Mouse (Mus musculus) lung, embryonic 16.5 days (tissue): Measurements from ENCODE around the gene Sqor. TPM values are rescaled to one million over a fixed set of nuclear protein-coding genes. Genes with fewer than 3 reads are reported as not detected.

ENCODE experiments used
- ATAC-seq: fragments of 200-750 bp; cut with Nextera tagmentation; 2 replicates; pipeline ENCODE4 v1.8.0; 2017; ENCODE audit warnings: low read depth, mild to moderate bottlenecking, moderate library complexity
- H3K27ac ChIP-seq: fragments of 300-500 bp; sonication (generic); 2 replicates; pipeline ENCODE4 v1.5.1; 2014; ENCODE audit warnings: mild to moderate bottlenecking, control low read depth, low read length
- H3K27me3 ChIP-seq: fragments of 300-500 bp; sonication (generic); 2 replicates; pipeline ENCODE4 v1.6.1; 2014; ENCODE audit warnings: low read depth, low read length, mixed read lengths; ENCODE audit not compliant: control insufficient read depth, insufficient read depth
- H3K36me3 ChIP-seq: fragments of 300-500 bp; sonication (generic); 2 replicates; pipeline ENCODE4 v1.6.1; 2014; ENCODE audit warnings: low read length; ENCODE audit not compliant: control insufficient read depth, insufficient read depth
- H3K4me1 ChIP-seq: fragments of 300-500 bp; sonication (generic); replicated peaks from 2 replicates; pipeline ENCODE4 v1.6.1; 2014; ENCODE audit warnings: low read length, mixed read lengths; ENCODE audit not compliant: control insufficient read depth, insufficient read depth
- H3K4me2 ChIP-seq: fragments of 300-500 bp; sonication (generic); 2 replicates; pipeline ENCODE4 v1.6.1; 2014; ENCODE audit warnings: low read depth, low read length, control low read depth
- H3K4me3 ChIP-seq: fragments of 300-500 bp; sonication (generic); 2 replicates; pipeline ENCODE4 v1.5.1; 2014; ENCODE audit warnings: mild to moderate bottlenecking, low read length, control low read depth
- H3K9ac ChIP-seq: fragments of 300-500 bp; sonication (generic); 2 replicates; pipeline ENCODE4 v1.6.1; 2014; ENCODE audit warnings: low read length, control low read depth
- H3K9me3 ChIP-seq: fragments of 300-500 bp; sonication (generic); 2 replicates; pipeline ENCODE4 v1.6.1; 2016; ENCODE audit warnings: low read length; ENCODE audit not compliant: control insufficient read depth
- WGBS: fragments of 180-500 bp; shearing (Covaris S2); extraction: QIAGEN DNeasy Blood & Tissue Kit; methylation state at CpG from one replicate; pipeline ENCODE4 v1.1.7; 2014; 5-methylcytosine and 5-hydroxymethylcytosine counted together
- polyA plus RNA-seq: library from polyadenylated mRNA; unstranded; fragments of >200 nt; fragmentation: Nextera tagmentation; extraction: Ambion mirVana; gene quantifications from 2 replicates; pipeline ENCODE4 v1.2.1, GENCODE M21; 2015

The Sqor gene
- polyA plus RNA-seq, 1 experiment from 2014 or later = 11.3 TPM

DNA sequence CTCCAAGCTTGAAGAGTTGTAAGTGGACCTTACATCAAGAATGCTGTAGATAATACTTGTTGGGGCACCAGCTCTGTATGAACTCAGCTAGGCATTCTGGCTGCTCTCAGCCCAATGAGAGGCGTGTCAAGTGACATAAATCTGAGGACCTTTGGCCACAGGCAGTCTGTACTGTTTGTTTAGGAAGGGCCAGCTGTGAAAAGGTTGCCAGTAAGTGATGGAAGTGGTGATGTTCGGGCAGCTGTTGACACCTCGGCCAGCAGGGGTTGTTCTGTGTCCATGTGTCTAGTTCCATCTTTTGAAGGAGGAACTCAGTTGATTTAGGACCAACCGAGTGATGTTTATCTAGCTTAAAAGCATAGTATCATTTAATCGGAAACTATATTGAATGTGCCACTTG is 14.9 kb downstream of the Sqor start:
- no peak for ATAC-seq
- Histone ChIP-seq H3K9ac (no peak overlapping the region), H3K9me3 (no peaks in the 10 kb centered on the region), H3K36me3 (no peaks in the 10 kb centered on the region), H3K27me3 (no peaks in the 10 kb centered on the region), H3K4me2 (no peak overlapping the region), H3K4me1 (peaks cover 2% of the 10 kb centered on the region; the same call in 1 of the 2 replicates), H3K4me3 (no peak overlapping the region), H3K27ac (no peak overlapping the region)
- 29% methylated on average over 5 of the region's 5 CpGs for WGBS

DNA sequence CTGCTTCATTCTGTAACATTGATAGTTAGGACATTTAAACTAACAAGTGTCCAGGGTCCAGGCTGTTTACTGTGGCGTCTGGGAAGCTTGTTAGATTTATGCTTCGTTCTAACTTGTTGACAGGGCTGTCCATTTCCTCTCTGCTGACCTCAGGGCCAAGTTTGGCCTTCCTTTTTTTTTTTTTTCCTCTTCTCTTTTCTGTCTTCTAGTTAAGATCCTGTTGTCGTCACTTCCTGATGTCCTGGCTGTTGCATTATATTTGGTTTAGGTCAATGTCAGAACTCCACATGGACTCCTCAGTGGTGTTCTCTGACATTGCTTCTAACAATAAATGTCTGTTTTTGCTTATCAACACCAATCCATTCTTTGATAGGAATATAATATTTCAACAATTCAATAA is 15.4 kb downstream of the Sqor start:
- no peak overlapping the region for H3K4me2 ChIP-seq
- WGBS = 38% methylated on average over 3 of the region's 3 CpGs
- H3K9ac ChIP-seq = no peak overlapping the region
- no peaks in the 10 kb centered on the region for H3K9me3 ChIP-seq
- no peaks in the 10 kb centered on the region for H3K27me3 ChIP-seq
- no peak overlapping the region for H3K4me3 ChIP-seq
- H3K27ac ChIP-seq = no peak overlapping the region
- no peaks in the 10 kb centered on the region for H3K36me3 ChIP-seq
- peaks cover 2% of the 10 kb centered on the region; the same call in 1 of the 2 replicates for H3K4me1 ChIP-seq
- no peak for ATAC-seq

GRCm38 (mm10) chr2:122781590-122782356 is 16.7 kb downstream of the Sqor start:
- WGBS = 57% methylated on average over 8 of the region's 8 CpGs
- Histone ChIP-seq H3K4me2 (no peak overlapping the region), H3K9me3 (no peaks in the 10 kb centered on the region), H3K36me3 (no peaks in the 10 kb centered on the region), H3K27me3 (no peaks in the 10 kb centered on the region), H3K4me1 (peaks cover 2% of the 10 kb centered on the region; the same call in 1 of the 2 replicates), H3K27ac (peak overlapping the region; percentile 52; the same call in 1 of the 2 replicates), H3K9ac (no peak overlapping the region), H3K4me3 (no peak overlapping the region)
- ATAC-seq = peak; percentile 74

DNA sequence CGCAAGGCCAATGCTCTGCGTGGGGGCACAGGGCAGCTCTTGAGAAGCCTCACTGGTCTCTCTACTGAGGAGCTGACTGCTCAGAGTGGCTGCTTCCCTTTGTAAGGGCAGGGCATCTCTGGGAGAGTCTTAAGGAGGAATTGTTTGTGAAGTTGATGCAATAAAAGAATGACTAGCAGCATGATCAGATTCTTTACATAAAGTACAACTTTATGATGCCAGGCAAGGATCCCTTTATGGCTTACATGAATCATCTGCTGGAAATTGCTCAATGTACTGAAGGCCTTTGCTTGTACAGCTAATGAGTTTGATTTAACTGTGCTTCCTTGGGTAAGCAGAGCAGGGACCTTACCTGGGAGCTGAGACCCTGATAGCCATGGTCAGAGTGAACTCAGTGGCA is 18.7 kb downstream of the Sqor start:
- no peak overlapping the region for H3K9ac ChIP-seq
- H3K9me3 ChIP-seq = no peaks in the 10 kb centered on the region
- H3K27me3 ChIP-seq = no peaks in the 10 kb centered on the region
- H3K4me2 ChIP-seq = no peak overlapping the region
- WGBS = 84% methylated on average over 2 of the region's 2 CpGs
- no peak overlapping the region for H3K27ac ChIP-seq
- H3K4me3 ChIP-seq = no peak overlapping the region
- no peaks in the 10 kb centered on the region for H3K36me3 ChIP-seq
- H3K4me1 ChIP-seq = peaks cover 2% of the 10 kb centered on the region; the same call in 1 of the 2 replicates
- ATAC-seq = no peak

DNA sequence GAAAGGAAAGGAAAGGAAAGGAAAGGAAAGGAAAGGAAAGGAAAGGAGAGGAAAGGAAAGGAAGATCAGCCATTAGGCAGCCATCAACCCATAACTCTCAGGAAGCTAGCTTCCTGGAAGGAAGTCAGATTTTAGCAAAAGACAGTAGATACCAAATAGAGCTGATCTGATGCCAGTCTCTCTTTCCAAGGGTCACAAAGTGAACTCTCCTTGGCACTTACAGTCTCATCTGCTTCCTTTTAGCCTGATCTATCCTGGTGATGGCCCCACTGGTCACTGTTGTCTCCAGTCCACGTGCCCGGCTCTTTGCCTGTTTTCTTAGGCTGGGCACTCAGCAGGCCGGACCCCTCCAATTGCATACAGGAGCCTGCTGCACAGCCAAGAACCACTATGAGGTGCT is 19.7 kb downstream of the Sqor start:
- Histone ChIP-seq H3K4me1 (peaks cover 2% of the 10 kb centered on the region; the same call in 1 of the 2 replicates), H3K27me3 (no peaks in the 10 kb centered on the region), H3K36me3 (no peaks in the 10 kb centered on the region), H3K9me3 (no peaks in the 10 kb centered on the region), H3K9ac (no peak overlapping the region), H3K27ac (no peak overlapping the region), H3K4me3 (no peak overlapping the region), H3K4me2 (no peak overlapping the region)
- 89% methylated on average over 3 of the region's 3 CpGs for WGBS
- ATAC-seq = no peak

DNA sequence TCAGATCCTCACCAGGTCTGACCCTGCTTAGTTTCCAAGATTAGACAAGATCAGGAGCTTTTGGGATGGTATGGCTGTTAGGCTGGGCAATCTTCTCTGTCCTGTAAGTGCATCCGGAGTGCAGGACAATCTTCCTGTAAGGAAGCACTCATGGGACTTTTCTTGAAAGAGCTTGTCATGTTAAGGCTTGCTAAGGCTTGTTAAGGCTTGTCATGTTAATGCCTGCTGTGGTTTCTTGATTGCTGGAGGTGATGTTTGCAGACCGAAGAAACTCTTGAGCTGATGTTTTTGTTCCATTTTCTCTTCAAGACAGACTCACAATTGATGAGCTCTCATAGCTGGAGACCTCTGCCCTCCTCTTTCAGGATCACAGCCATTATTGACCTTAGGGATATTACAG is 21.1 kb downstream of the Sqor start:
- H3K36me3 ChIP-seq = no peaks in the 10 kb centered on the region
- H3K9me3 ChIP-seq = no peaks in the 10 kb centered on the region
- no peak overlapping the region for H3K4me2 ChIP-seq
- H3K27ac ChIP-seq = no peak overlapping the region
- H3K27me3 ChIP-seq = no peaks in the 10 kb centered on the region
- peaks cover 1% of the 10 kb centered on the region; the same call in 1 of the 2 replicates for H3K4me1 ChIP-seq
- H3K9ac ChIP-seq = no peak overlapping the region
- H3K4me3 ChIP-seq = no peak overlapping the region
- 87% methylated on average over 2 of the region's 2 CpGs for WGBS
- ATAC-seq = no peak

DNA sequence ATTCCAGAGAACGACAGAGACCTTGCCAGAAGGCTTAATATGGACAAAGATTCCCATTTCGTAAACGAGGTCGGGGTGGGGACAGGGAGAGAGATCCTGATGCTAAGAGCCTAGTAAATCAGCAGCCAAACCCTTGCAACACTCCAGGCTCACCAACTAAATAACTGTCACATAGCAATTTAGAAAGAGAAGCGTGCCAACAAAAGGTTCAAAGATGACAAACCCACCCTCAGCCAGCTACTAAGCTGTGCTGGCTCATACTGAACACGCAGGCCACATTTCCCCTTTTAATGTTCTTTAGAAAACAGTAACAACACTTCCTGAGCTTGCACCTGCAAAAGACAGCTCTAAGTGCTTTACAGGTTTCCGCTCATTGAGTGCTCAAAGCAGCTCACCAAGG is 24.3 kb downstream of the Sqor start:
- H3K4me2 ChIP-seq = no peak overlapping the region
- no peaks in the 10 kb centered on the region for H3K9me3 ChIP-seq
- H3K27ac ChIP-seq = no peak overlapping the region
- H3K36me3 ChIP-seq = no peaks in the 10 kb centered on the region
- H3K4me3 ChIP-seq = no peak overlapping the region
- no peak overlapping the region for H3K9ac ChIP-seq
- no peaks in the 10 kb centered on the region for H3K27me3 ChIP-seq
- 62% methylated on average over 7 of the region's 7 CpGs for WGBS
- ATAC-seq = peak; percentile 79
- H3K4me1 ChIP-seq = no peaks in the 10 kb centered on the region

- H3K4me1 ChIP-seq = no peaks in the 10 kb centered on the region
- no peak overlapping the region for H3K4me2 ChIP-seq
- no peak for ATAC-seq
- H3K4me3 ChIP-seq = no peak overlapping the region
- 71% methylated on average over 6 of the region's 6 CpGs for WGBS
- no peaks in the 10 kb centered on the region for H3K27me3 ChIP-seq
- H3K36me3 ChIP-seq = no peaks in the 10 kb centered on the region
- no peak overlapping the region for H3K27ac ChIP-seq
- H3K9me3 ChIP-seq = no peaks in the 10 kb centered on the region
- no peak overlapping the region for H3K9ac ChIP-seq
Measured at GRCm38 (mm10) chr2:122789730-122790129, 24.7 kb downstream of the Sqor start.

GRCm38 (mm10) chr2:122804392-122804791 is 39.4 kb downstream of the Sqor start:
- Histone ChIP-seq H3K27ac (no peak overlapping the region), H3K4me2 (no peak overlapping the region), H3K9ac (no peak overlapping the region), H3K4me1 (no peaks in the 10 kb centered on the region), H3K9me3 (no peaks in the 10 kb centered on the region), H3K4me3 (no peak overlapping the region), H3K36me3 (no peaks in the 10 kb centered on the region), H3K27me3 (no peaks in the 10 kb centered on the region)
- no peak for ATAC-seq
- WGBS = 86% methylated on average over 6 of the region's 6 CpGs
